Mouse (Mus musculus) heart, embryonic 14.5 days (tissue): ENCODE results near the gene Clhc1. TPM values are rescaled to one million over a fixed set of nuclear protein-coding genes. Genes with fewer than 3 reads are reported as not detected.

Experiments used
- ATAC-seq: fragments of 200-750 bp; cut with Nextera tagmentation; 2 replicates; pipeline ENCODE4 v1.8.0; 2017; ENCODE audit warnings: low read depth, moderate TSS enrichment; ENCODE audit not compliant: insufficient number of reproducible peaks, insufficient read depth, low FRiP score
- H3K27ac ChIP-seq, 2 experiments: fragments of 200-500 bp in 1 of 2; fragments of 300-500 bp in 1 of 2; sonication (generic) in 1 of 2; replicated peaks in 1 of 2; 2 replicates each; pipeline ENCODE4 v1.5.1; 2012 to 2014; ENCODE audit warnings: low read depth in 2 of 2, low read length in 2 of 2, control low read depth in 1 of 2, mild to moderate bottlenecking in 1 of 2, mixed read lengths in 1 of 2; ENCODE audit not compliant: control insufficient read depth in 1 of 2, insufficient read depth in 1 of 2
- H3K27me3 ChIP-seq: fragments of 300-500 bp; sonication (generic); 2 replicates; pipeline ENCODE4 v1.6.1; 2014; ENCODE audit warnings: mild to moderate bottlenecking, low read length, control low read depth; ENCODE audit not compliant: control insufficient read depth, insufficient read depth
- H3K36me3 ChIP-seq: fragments of 300-500 bp; sonication (generic); 2 replicates; pipeline ENCODE4 v1.6.1; 2014; ENCODE audit warnings: mild to moderate bottlenecking, control low read depth, low read length, mixed read lengths; ENCODE audit not compliant: control insufficient read depth, insufficient read depth
- H3K4me1 ChIP-seq, 2 experiments: fragments of 200-500 bp in 1 of 2; fragments of 300-500 bp in 1 of 2; sonication (generic) in 1 of 2; 2 replicates each; pipeline ENCODE4 v1.6.1; 2012 to 2014; ENCODE audit warnings: low read length in 2 of 2, control low read depth in 1 of 2, mixed read lengths in 1 of 2; ENCODE audit not compliant: control insufficient read depth in 2 of 2, insufficient read depth in 2 of 2
- H3K4me2 ChIP-seq: fragments of 300-500 bp; sonication (generic); 2 replicates; pipeline ENCODE4 v1.6.1; 2014; ENCODE audit warnings: mild to moderate bottlenecking, low read length
- H3K4me3 ChIP-seq, 2 experiments: fragments of 200-500 bp in 1 of 2; fragments of 300-500 bp in 1 of 2; sonication (generic) in 1 of 2; 2 replicates each; pipeline ENCODE4 v1.5.1; 2012 to 2014; ENCODE audit warnings: low read length in 2 of 2, mild to moderate bottlenecking in 2 of 2, control low read depth in 1 of 2, low read depth in 1 of 2, moderate library complexity in 1 of 2; ENCODE audit not compliant: control insufficient read depth in 1 of 2, insufficient read depth in 1 of 2
- H3K9ac ChIP-seq: fragments of 300-500 bp; sonication (generic); 2 replicates; pipeline ENCODE4 v1.6.1; 2014; ENCODE audit warnings: mild to moderate bottlenecking, low read length
- H3K9me3 ChIP-seq: fragments of 300-500 bp; sonication (generic); 2 replicates; pipeline ENCODE4 v1.6.1; 2016; ENCODE audit warnings: low read length, control low read depth; ENCODE audit not compliant: control insufficient read depth
- WGBS: fragments of 180-500 bp; shearing (Covaris S2); extraction: QIAGEN DNeasy Blood & Tissue Kit; methylation state at CpG from one replicate; pipeline ENCODE4 v1.1.7; 2014; 5-methylcytosine and 5-hydroxymethylcytosine counted together
- polyA plus RNA-seq: library from polyadenylated mRNA; unstranded; fragments of >200 nt; fragmentation: Nextera tagmentation; extraction: Ambion mirVana; gene quantifications from 2 replicates; pipeline ENCODE4 v1.2.1, GENCODE M21; 2014

The Clhc1 gene
- 0.20 and 0.61 TPM in 2 replicates for polyA plus RNA-seq

DNA sequence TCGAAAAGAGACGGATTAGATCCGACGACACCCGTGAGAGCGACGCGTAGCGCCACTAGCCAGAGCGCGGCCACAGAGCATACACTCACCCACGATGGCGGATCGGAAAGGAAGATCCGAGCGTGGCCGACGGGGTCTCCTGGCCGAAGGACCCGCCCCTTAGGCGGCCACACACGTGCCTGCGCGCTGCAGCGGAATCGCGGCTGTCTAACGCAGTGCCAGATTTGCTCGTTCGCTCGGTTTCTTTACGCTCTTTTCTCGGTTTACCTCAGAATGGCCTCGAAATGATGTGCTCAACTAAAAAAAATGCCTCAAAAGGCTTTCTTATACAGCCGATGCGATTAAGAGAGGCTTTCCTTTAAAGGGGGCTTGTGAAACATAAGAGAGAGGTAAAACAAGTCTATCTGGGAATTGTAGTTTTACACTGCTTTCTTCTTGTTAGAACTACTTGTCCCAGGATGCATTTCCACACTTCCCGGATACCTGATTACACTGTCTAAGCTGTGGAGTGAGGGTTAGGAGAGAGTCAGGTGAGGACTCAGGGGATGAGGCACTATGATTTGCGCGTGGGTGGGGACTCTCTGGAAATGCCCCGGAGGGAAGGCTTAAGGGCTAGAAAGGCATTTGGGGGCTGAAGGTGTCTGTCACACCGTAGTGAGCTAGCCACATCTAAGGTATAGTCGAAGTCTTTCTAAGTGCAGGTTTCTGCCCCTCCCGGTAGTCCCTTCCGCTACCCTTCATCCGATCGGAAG lies at the start of gene Clhc1, which contains the start of gene Rps27a:
Gene Clhc1 (plus strand): TSS at position 199 of the 752 bp plus-strand sequence.
Gene Rps27a (minus strand): TSS at position 358 of the 752 bp plus-strand sequence.
- under 1% methylated on average over 46 of the region's 46 CpGs for WGBS
- Histone ChIP-seq H3K9ac (peak within 1 kb of the TSS; percentile 97), H3K4me1 (peaks cover 0 to 6% of the 10 kb centered on the region in 2 experiments; a peak in 2 of 4 replicates), H3K4me2 (peak within 1 kb of the TSS; percentile 82), H3K27ac (peak within 1 kb of the TSS; percentile 72 to 93), H3K4me3 (peak within 1 kb of the TSS; percentile 69 to 79), H3K27me3 (no peaks in the 10 kb centered on the region), H3K36me3 (peaks cover 40% of the 10 kb centered on the region), H3K9me3 (no peaks in the 10 kb centered on the region)
- peak; percentile 97 for ATAC-seq

- H3K9me3 ChIP-seq, result no peaks in the 10 kb centered on the region
- no peak overlapping the region for H3K4me3 ChIP-seq
- 82% methylated on average over 10 of the region's 10 CpGs for WGBS
These were observed 43.5 kb upstream of the Clhc1 start for GRCm38 (mm10) chr11:29503948-29504893.

GRCm38 (mm10) chr11:29504899-29505625 lies 42.7 kb upstream of the Clhc1 start:
- WGBS, result 83% methylated on average over 2 of the region's 2 CpGs
- H3K9me3 ChIP-seq, result no peaks in the 10 kb centered on the region
- H3K4me2 ChIP-seq, result no peak overlapping the region
- H3K4me3 ChIP-seq, result no peak overlapping the region
- peaks cover 45% of the 10 kb centered on the region for H3K36me3 ChIP-seq
- H3K4me1 ChIP-seq, result no peaks in the 10 kb centered on the region
- no peaks in the 10 kb centered on the region for H3K27me3 ChIP-seq
- H3K27ac ChIP-seq, result no peak overlapping the region
- no peak overlapping the region for H3K9ac ChIP-seq
- no peak for ATAC-seq

More at GRCm38 (mm10) chr11:29503948-29504893, 43.5 kb upstream of the Clhc1 start:
- peaks cover 51% of the 10 kb centered on the region for H3K36me3 ChIP-seq
- no peaks in the 10 kb centered on the region for H3K4me1 ChIP-seq
- no peak for ATAC-seq
- no peaks in the 10 kb centered on the region for H3K27me3 ChIP-seq
- no peak overlapping the region for H3K9ac ChIP-seq
- H3K4me2 ChIP-seq, result no peak overlapping the region
- H3K27ac ChIP-seq, result no peak overlapping the region

DNA sequence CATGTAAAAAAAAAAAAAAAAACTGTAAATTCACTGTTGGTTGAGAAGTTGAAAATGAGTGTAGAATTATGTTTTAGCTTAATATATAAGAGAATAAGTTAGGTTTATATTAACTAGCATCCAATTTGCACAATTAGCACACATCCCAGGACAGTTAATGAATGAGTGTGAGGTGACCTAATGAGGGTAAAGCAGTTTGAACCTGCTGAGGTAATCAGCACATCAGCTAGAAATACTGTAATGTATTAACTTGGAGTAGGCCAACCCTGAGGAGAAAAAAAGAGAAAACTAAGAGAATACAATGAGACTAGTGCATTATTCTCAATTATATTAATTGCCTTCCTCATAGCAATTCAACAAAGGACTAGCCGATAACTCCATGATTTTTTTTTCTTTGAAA lies 38.3 kb upstream of the Clhc1 start:
- H3K4me1 ChIP-seq, result peaks cover 2 to 4% of the 10 kb centered on the region in 2 experiments; a peak in 2 of 4 replicates
- H3K27ac ChIP-seq, result no peak overlapping the region
- H3K27me3 ChIP-seq, result no peaks in the 10 kb centered on the region
- no peak overlapping the region for H3K4me2 ChIP-seq
- H3K9me3 ChIP-seq, result no peaks in the 10 kb centered on the region
- peaks cover 46% of the 10 kb centered on the region for H3K36me3 ChIP-seq
- no peak for ATAC-seq
- WGBS, result 96% methylated on average over 1 of the region's 1 CpGs
- no peak overlapping the region for H3K9ac ChIP-seq
- no peak overlapping the region for H3K4me3 ChIP-seq

- ATAC-seq, result no peak
- Histone ChIP-seq H3K9ac (no peak overlapping the region), H3K4me1 (peaks cover 4% of the 10 kb centered on the region in 2 experiments; a peak in 2 of 4 replicates), H3K4me3 (no peak overlapping the region), H3K27ac (no peak overlapping the region), H3K9me3 (no peaks in the 10 kb centered on the region), H3K4me2 (no peak overlapping the region), H3K36me3 (peaks cover 26% of the 10 kb centered on the region), H3K27me3 (no peaks in the 10 kb centered on the region)
- WGBS, result 92% methylated on average over 4 of the region's 4 CpGs
These were observed 34.8 kb upstream of the Clhc1 start for GRCm38 (mm10) chr11:29512818-29513535.

GRCm38 (mm10) chr11:29514325-29514681 lies 33.4 kb upstream of the Clhc1 start:
- Histone ChIP-seq H3K9ac (peak overlapping the region; percentile 74), H3K4me2 (peak overlapping the region; percentile 77), H3K4me1 (peaks cover 4% of the 10 kb centered on the region in 2 experiments; a peak in 2 of 4 replicates), H3K36me3 (peaks cover 24% of the 10 kb centered on the region), H3K4me3 (peak overlapping the region; percentile 70 to 71), H3K27me3 (no peaks in the 10 kb centered on the region), H3K27ac (peak overlapping the region; percentile 58 to 70), H3K9me3 (peaks cover 4% of the 10 kb centered on the region; the same call in 1 of the 2 replicates)
- WGBS, result 24% methylated on average over 10 of the region's 10 CpGs
- ATAC-seq, result no peak
